Mouse (Mus musculus): ENCODE data around the gene Tmem106b. TPM values are rescaled to one million over a fixed set of nuclear protein-coding genes. Genes with fewer than 3 reads are reported as not detected.
A peak's percentile ranks its signal among the peaks of the same experiment; 100 is the strongest.

Gene Tmem106b
- 28.8 and 31.1 TPM in 2 replicates for polyA plus RNA-seq (2016; fragmentation: Nextera tagmentation; extraction: Ambion mirVana)

- Histone ChIP-seq H3K36me3 (peaks cover 18% of the 10 kb centered on the region), H3K4me2 (replicated peaks) (peak within 1 kb of the TSS; percentile 78), H3K27ac (replicated peaks) (peak within 1 kb of the TSS; percentile 76), H3K4me3 (peak within 1 kb of the TSS; percentile 98), H3K9ac (replicated peaks) (peak within 1 kb of the TSS; percentile 92), H3K9me3 (no peaks in the 10 kb centered on the region), H3K27me3 (no peaks in the 10 kb centered on the region), H3K4me1 (peaks cover 6% of the 10 kb centered on the region)
- peak; percentile 100 for ATAC-seq (ENCODE audit: low FRiP score, low read depth)
- 4% methylated on average over 61 of the region's 61 CpGs for WGBS
These were observed at the start of gene Tmem106b for GRCm38 (mm10) chr6:13069302-13070146. Gene Tmem106b, plus strand, starts transcription at chr6:13069759.

GRCm38 (mm10) chr6:13021245-13022100, 48.1 kb upstream of the Tmem106b start:
- Histone ChIP-seq H3K4me2 (replicated peaks) (no peak overlapping the region), H3K27ac (replicated peaks) (no peak overlapping the region), H3K4me1 (no peaks in the 10 kb centered on the region; the same call in 1 of the 2 replicates), H3K27me3 (no peaks in the 10 kb centered on the region), H3K4me3 (no peak overlapping the region), H3K36me3 (no peaks in the 10 kb centered on the region), H3K9ac (replicated peaks) (no peak overlapping the region), H3K9me3 (no peaks in the 10 kb centered on the region)
- ATAC-seq (ENCODE audit: low FRiP score, low read depth) = 0 out of 2 replicates have a peak, but pooled peaks have one; percentile 54
- 45% methylated on average over 5 of the region's 5 CpGs for WGBS

- Histone ChIP-seq H3K36me3 (no peaks in the 10 kb centered on the region), H3K9ac (replicated peaks) (no peak overlapping the region), H3K4me3 (no peak overlapping the region), H3K27me3 (no peaks in the 10 kb centered on the region), H3K9me3 (no peaks in the 10 kb centered on the region), H3K27ac (replicated peaks) (no peak overlapping the region), H3K4me1 (no peaks in the 10 kb centered on the region), H3K4me2 (replicated peaks) (no peak overlapping the region)
- no peak for ATAC-seq (ENCODE audit: low FRiP score, low read depth)
These were observed 39.0 kb upstream of the Tmem106b start for GRCm38 (mm10) chr6:13030558-13030957.

GRCm38 (mm10) chr6:13030961-13031360, 38.6 kb upstream of the Tmem106b start:
- no peak for ATAC-seq (ENCODE audit: low FRiP score, low read depth)
- Histone ChIP-seq H3K4me1 (no peaks in the 10 kb centered on the region), H3K36me3 (no peaks in the 10 kb centered on the region), H3K27me3 (no peaks in the 10 kb centered on the region), H3K9me3 (no peaks in the 10 kb centered on the region), H3K4me2 (replicated peaks) (no peak overlapping the region), H3K9ac (replicated peaks) (no peak overlapping the region), H3K27ac (replicated peaks) (no peak overlapping the region), H3K4me3 (no peak overlapping the region)
- 54% methylated on average over 1 of the region's 1 CpGs for WGBS

- Histone ChIP-seq H3K4me3 (no peak overlapping the region), H3K9ac (replicated peaks) (no peak overlapping the region), H3K27me3 (no peaks in the 10 kb centered on the region), H3K36me3 (no peaks in the 10 kb centered on the region), H3K27ac (replicated peaks) (no peak overlapping the region), H3K4me2 (replicated peaks) (no peak overlapping the region), H3K4me1 (no peaks in the 10 kb centered on the region), H3K9me3 (no peaks in the 10 kb centered on the region)
- ATAC-seq (ENCODE audit: low FRiP score, low read depth) = no peak
- WGBS = 88% methylated on average over 4 of the region's 4 CpGs
These were observed 17.0 kb upstream of the Tmem106b start for GRCm38 (mm10) chr6:13052408-13053200.

- no peak overlapping the region for H3K4me2 ChIP-seq (replicated peaks)
- H3K27ac ChIP-seq (replicated peaks) = no peak overlapping the region
- no peak overlapping the region for H3K4me3 ChIP-seq
- no peak for ATAC-seq (ENCODE audit: low FRiP score, low read depth)
- no peaks in the 10 kb centered on the region for H3K36me3 ChIP-seq
- no peaks in the 10 kb centered on the region for H3K9me3 ChIP-seq
- no peak overlapping the region for H3K9ac ChIP-seq (replicated peaks)
- no peaks in the 10 kb centered on the region for H3K4me1 ChIP-seq
- no peaks in the 10 kb centered on the region for H3K27me3 ChIP-seq
These were observed 8.1 kb upstream of the Tmem106b start for GRCm38 (mm10) chr6:13061276-13062039.

GRCm38 (mm10) chr6:13062063-13062462, 7.5 kb upstream of the Tmem106b start:
- Histone ChIP-seq H3K4me3 (no peak overlapping the region), H3K36me3 (no peaks in the 10 kb centered on the region), H3K4me2 (replicated peaks) (no peak overlapping the region), H3K9ac (replicated peaks) (no peak overlapping the region), H3K27me3 (no peaks in the 10 kb centered on the region), H3K4me1 (no peaks in the 10 kb centered on the region), H3K9me3 (no peaks in the 10 kb centered on the region), H3K27ac (replicated peaks) (no peak overlapping the region)
- 86% methylated on average over 4 of the region's 4 CpGs for WGBS
- ATAC-seq (ENCODE audit: low FRiP score, low read depth) = no peak

GRCm38 (mm10) chr6:13062691-13063255, 6.8 kb upstream of the Tmem106b start:
- ATAC-seq (ENCODE audit: low FRiP score, low read depth) = no peak
- Histone ChIP-seq H3K4me3 (no peak overlapping the region), H3K4me1 (no peaks in the 10 kb centered on the region), H3K9ac (replicated peaks) (no peak overlapping the region), H3K27me3 (no peaks in the 10 kb centered on the region), H3K27ac (replicated peaks) (no peak overlapping the region), H3K36me3 (no peaks in the 10 kb centered on the region), H3K4me2 (replicated peaks) (no peak overlapping the region), H3K9me3 (no peaks in the 10 kb centered on the region)
- WGBS = 77% methylated on average over 2 of the region's 2 CpGs

- Histone ChIP-seq H3K27ac (replicated peaks) (peak overlapping the region; percentile 76), H3K4me2 (replicated peaks) (peak overlapping the region; percentile 78), H3K4me3 (peak overlapping the region; percentile 98), H3K27me3 (no peaks in the 10 kb centered on the region), H3K9ac (replicated peaks) (peak overlapping the region; percentile 92), H3K4me1 (peaks cover 6% of the 10 kb centered on the region), H3K36me3 (peaks cover 19% of the 10 kb centered on the region), H3K9me3 (no peaks in the 10 kb centered on the region)
- under 1% methylated on average over 11 of the region's 11 CpGs for WGBS
- no peak for ATAC-seq (ENCODE audit: low FRiP score, low read depth)
These were observed 527 bp downstream of the Tmem106b start for GRCm38 (mm10) chr6:13070147-13070425.

- Histone ChIP-seq H3K36me3 (peaks cover 23% of the 10 kb centered on the region), H3K9ac (replicated peaks) (peak overlapping the region; percentile 92), H3K4me1 (peaks cover 6% of the 10 kb centered on the region), H3K9me3 (no peaks in the 10 kb centered on the region), H3K27me3 (no peaks in the 10 kb centered on the region), H3K27ac (replicated peaks) (no peak overlapping the region), H3K4me3 (peak overlapping the region; percentile 98), H3K4me2 (replicated peaks) (peak overlapping the region; percentile 78)
- 51% methylated on average over 4 of the region's 4 CpGs for WGBS
- 0 out of 2 replicates have a peak, but pooled peaks have one; percentile 3 for ATAC-seq (ENCODE audit: low FRiP score, low read depth)
These were observed 926 bp downstream of the Tmem106b start for GRCm38 (mm10) chr6:13070485-13070884.

GRCm38 (mm10) chr6:13073036-13073435, 3.5 kb downstream of the Tmem106b start:
- Histone ChIP-seq H3K4me1 (peaks cover 6% of the 10 kb centered on the region), H3K4me2 (replicated peaks) (no peak overlapping the region), H3K9me3 (no peaks in the 10 kb centered on the region), H3K36me3 (peaks cover 34% of the 10 kb centered on the region), H3K27me3 (no peaks in the 10 kb centered on the region), H3K9ac (replicated peaks) (no peak overlapping the region), H3K27ac (replicated peaks) (no peak overlapping the region), H3K4me3 (no peak overlapping the region)
- whole genome bisulfite sequencing = 92% methylated on average over 4 of the region's 4 CpGs
- ATAC-seq (ENCODE audit: low FRiP score, low read depth) = no peak

Data from midbrain, embryonic 12.5 days (tissue).